Mouse (Mus musculus) intestine, embryonic 14.5 days (tissue): ENCODE data around the gene Wscd2. TPM values are rescaled to one million over a fixed set of nuclear protein-coding genes. Genes with fewer than 3 reads are reported as not detected.

Source experiments
- ATAC-seq: fragments of 200-750 bp; cut with Nextera tagmentation; replicated peaks from 2 replicates; pipeline ENCODE4 v1.8.0; 2017; ENCODE audit warnings: low read depth, moderate number of reproducible peaks, moderate TSS enrichment, moderate library complexity; ENCODE audit not compliant: low FRiP score, low TSS enrichment
- DNase-seq: peaks from one replicate; pipeline ENCODE4 v3.0.0-alpha.2; 2018; ENCODE audit warnings: low spot score
- H3K27ac ChIP-seq: fragments of 300-500 bp; sonication (generic); 2 replicates; pipeline ENCODE4 v1.5.1; 2014; ENCODE audit warnings: low read depth, mild to moderate bottlenecking, control low read depth
- H3K27me3 ChIP-seq: fragments of 300-500 bp; sonication (generic); replicated peaks from 2 replicates; pipeline ENCODE4 v1.6.1; 2014; ENCODE audit warnings: low read length, control low read depth; ENCODE audit not compliant: control insufficient read depth, insufficient read depth
- H3K36me3 ChIP-seq: fragments of 300-500 bp; sonication (generic); 2 replicates; pipeline ENCODE4 v1.6.1; 2014; ENCODE audit warnings: low read length, control low read depth; ENCODE audit not compliant: control insufficient read depth, insufficient read depth
- H3K4me1 ChIP-seq: fragments of 300-500 bp; sonication (generic); replicated peaks from 2 replicates; pipeline ENCODE4 v1.6.1; 2014; ENCODE audit warnings: low read length, control low read depth, mixed read lengths; ENCODE audit not compliant: control insufficient read depth, insufficient read depth
- H3K4me2 ChIP-seq: fragments of 300-500 bp; sonication (generic); 2 replicates; pipeline ENCODE4 v1.6.1; 2014; ENCODE audit warnings: low read length
- H3K4me3 ChIP-seq: fragments of 300-500 bp; sonication (generic); 2 replicates; pipeline ENCODE4 v1.5.1; 2014; ENCODE audit warnings: low read depth, low read length, control low read depth, mixed read lengths
- H3K9ac ChIP-seq: fragments of 300-500 bp; sonication (generic); 2 replicates; pipeline ENCODE4 v1.6.1; 2014; ENCODE audit warnings: mild to moderate bottlenecking, low read length
- H3K9me3 ChIP-seq: fragments of 300-500 bp; sonication (generic); 2 replicates; pipeline ENCODE4 v1.6.1; 2016; ENCODE audit warnings: low read length, control low read depth; ENCODE audit not compliant: control insufficient read depth
- WGBS: fragments of 180-500 bp; shearing (Covaris S2); extraction: QIAGEN DNeasy Blood & Tissue Kit; methylation state at CpG from one replicate; pipeline ENCODE4 v1.1.7; 2014; 5-methylcytosine and 5-hydroxymethylcytosine counted together
- polyA plus RNA-seq: library from polyadenylated mRNA; unstranded; fragments of >200 nt; fragmentation: Nextera tagmentation; extraction: Ambion mirVana; gene quantifications from 2 replicates; pipeline ENCODE4 v1.2.1, GENCODE M21; 2014

Gene Wscd2
- polyA plus RNA-seq, 1 experiment from 2014 or later: 6.6 TPM

GRCm38 (mm10) chr5:113626352-113626751, 136.2 kb downstream of the Wscd2 start:
- no peak overlapping the region for H3K27ac ChIP-seq
- peaks cover 15% of the 10 kb centered on the region; the same call in 1 of the 2 replicates for H3K4me1 ChIP-seq
- H3K36me3 ChIP-seq: no peaks in the 10 kb centered on the region
- H3K9me3 ChIP-seq: no peaks in the 10 kb centered on the region
- H3K9ac ChIP-seq: no peak overlapping the region
- no peak for DNase-seq
- 70% methylated on average over 8 of the region's 8 CpGs for WGBS
- no peak overlapping the region for H3K4me2 ChIP-seq
- no peak for ATAC-seq
- no peaks in the 10 kb centered on the region for H3K27me3 ChIP-seq
- H3K4me3 ChIP-seq: no peak overlapping the region

- WGBS: 82% methylated on average over 5 of the region's 5 CpGs
- H3K9me3 ChIP-seq: no peaks in the 10 kb centered on the region
- no peak for DNase-seq
- H3K27ac ChIP-seq: no peak overlapping the region
- no peaks in the 10 kb centered on the region for H3K36me3 ChIP-seq
- H3K4me1 ChIP-seq: peaks cover 15% of the 10 kb centered on the region; the same call in 1 of the 2 replicates
- no peak overlapping the region for H3K4me2 ChIP-seq
- ATAC-seq: no peak
- H3K4me3 ChIP-seq: no peak overlapping the region
- no peak overlapping the region for H3K9ac ChIP-seq
- no peaks in the 10 kb centered on the region for H3K27me3 ChIP-seq
Observed at GRCm38 (mm10) chr5:113626991-113627390, 136.9 kb downstream of the Wscd2 start.

- no peaks in the 10 kb centered on the region for H3K9me3 ChIP-seq
- no peaks in the 10 kb centered on the region for H3K36me3 ChIP-seq
- H3K9ac ChIP-seq: no peak overlapping the region
- H3K27ac ChIP-seq: no peak overlapping the region
- no peak overlapping the region for H3K4me2 ChIP-seq
- H3K27me3 ChIP-seq: no peaks in the 10 kb centered on the region
- H3K4me3 ChIP-seq: no peak overlapping the region
- no peak for DNase-seq
- ATAC-seq: 0 out of 2 replicates have a peak, but pooled peaks have one; percentile 28
- peaks cover 19% of the 10 kb centered on the region; the same call in 1 of the 2 replicates for H3K4me1 ChIP-seq
- 35% methylated on average over 11 of the region's 11 CpGs for WGBS
Observed at GRCm38 (mm10) chr5:113627820-113628437, 137.8 kb downstream of the Wscd2 start.

DNA sequence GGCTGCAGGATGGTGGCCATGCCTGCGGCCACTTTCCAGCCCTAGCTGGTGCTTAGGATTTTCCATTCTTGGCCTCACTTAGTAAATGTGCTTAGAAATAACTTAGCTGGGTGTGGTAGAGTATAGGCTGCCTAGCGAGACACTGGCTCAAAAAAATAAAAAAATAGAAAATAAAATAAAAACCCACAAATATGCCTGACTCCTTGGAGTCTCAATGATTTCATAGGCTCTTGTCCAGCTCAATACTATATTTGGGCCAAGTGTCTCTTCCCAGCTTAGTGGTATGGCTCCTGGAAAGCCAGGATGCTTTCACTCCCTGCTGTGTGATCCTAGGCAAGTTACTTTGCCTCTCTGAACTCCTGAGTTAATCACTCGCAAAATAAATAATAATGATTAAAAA, 139.1 kb downstream of the Wscd2 start:
- H3K27me3 ChIP-seq: no peaks in the 10 kb centered on the region
- H3K27ac ChIP-seq: no peak overlapping the region
- no peaks in the 10 kb centered on the region for H3K9me3 ChIP-seq
- H3K4me2 ChIP-seq: no peak overlapping the region
- H3K4me1 ChIP-seq: peaks cover 32% of the 10 kb centered on the region
- no peak overlapping the region for H3K9ac ChIP-seq
- DNase-seq (no peak), ATAC-seq (no peak)
- H3K4me3 ChIP-seq: no peak overlapping the region
- 87% methylated on average over 3 of the region's 3 CpGs for WGBS
- no peaks in the 10 kb centered on the region for H3K36me3 ChIP-seq

DNA sequence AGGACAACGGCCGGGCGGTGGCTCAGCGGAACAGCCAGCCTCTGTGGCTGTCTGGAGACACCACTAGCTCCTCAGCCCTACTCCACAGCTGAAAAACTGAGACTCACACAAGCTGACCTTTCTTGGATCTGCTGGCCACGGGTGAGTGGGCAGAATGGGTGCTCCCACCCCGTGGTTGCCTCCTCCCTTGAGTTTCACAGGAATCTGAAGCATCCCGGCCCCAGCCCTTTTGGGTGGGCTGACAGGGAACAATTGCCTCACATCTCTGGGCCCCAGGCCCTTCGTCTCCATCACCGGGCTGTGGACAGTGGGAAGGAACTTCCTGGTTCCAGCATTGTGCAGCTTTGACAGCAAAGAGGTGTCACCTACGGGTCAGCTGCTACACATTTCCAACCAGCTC, 140.0 kb downstream of the Wscd2 start:
- H3K9me3 ChIP-seq: no peaks in the 10 kb centered on the region
- H3K4me2 ChIP-seq: no peak overlapping the region
- no peak for DNase-seq
- H3K27ac ChIP-seq: no peak overlapping the region
- H3K36me3 ChIP-seq: no peaks in the 10 kb centered on the region
- peaks cover 35% of the 10 kb centered on the region for H3K4me1 ChIP-seq
- ATAC-seq: no peak
- no peak overlapping the region for H3K4me3 ChIP-seq
- WGBS: 59% methylated on average over 10 of the region's 10 CpGs
- no peak overlapping the region for H3K9ac ChIP-seq
- H3K27me3 ChIP-seq: no peaks in the 10 kb centered on the region

- peaks cover 25% of the 10 kb centered on the region for H3K4me1 ChIP-seq
- WGBS: 14% methylated on average over 9 of the region's 9 CpGs
- H3K27me3 ChIP-seq: no peaks in the 10 kb centered on the region
- H3K9me3 ChIP-seq: no peaks in the 10 kb centered on the region
- no peak overlapping the region for H3K27ac ChIP-seq
- H3K4me2 ChIP-seq: no peak overlapping the region
- no peak overlapping the region for H3K9ac ChIP-seq
- ATAC-seq (no peak), DNase-seq (no peak)
- H3K36me3 ChIP-seq: no peaks in the 10 kb centered on the region
- H3K4me3 ChIP-seq: no peak overlapping the region
Observed at GRCm38 (mm10) chr5:113633037-113633714, 143.0 kb downstream of the Wscd2 start.

DNA sequence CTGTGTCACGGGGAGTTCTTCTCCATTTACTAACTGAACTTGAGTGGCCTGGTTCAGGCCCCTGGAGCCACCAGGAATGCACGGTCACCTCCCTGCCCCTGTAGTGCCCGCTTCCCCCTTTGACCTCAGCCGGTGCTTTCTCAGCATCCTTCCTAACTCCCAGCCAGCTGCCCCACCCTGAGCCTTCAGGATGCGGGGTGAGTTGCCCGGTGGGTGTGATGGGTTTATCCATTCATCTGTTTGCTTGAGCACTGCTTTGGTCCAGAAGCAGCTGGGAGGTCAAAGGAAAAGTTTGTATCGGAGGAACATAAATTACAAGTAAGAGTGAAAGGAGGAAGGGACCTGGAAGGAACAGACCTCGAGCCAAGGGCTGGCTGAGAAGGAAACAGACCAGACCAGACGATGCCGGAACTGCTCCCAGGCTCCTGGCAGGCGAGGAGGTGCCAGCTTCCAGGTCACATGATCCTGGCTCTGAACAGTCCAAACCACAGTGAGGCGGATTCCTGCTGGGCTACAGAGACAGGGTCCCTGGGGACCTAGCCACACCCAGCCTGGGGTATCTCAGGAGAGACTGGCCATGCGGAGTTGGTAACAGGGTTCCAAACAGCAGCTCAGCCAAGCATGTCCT, 144.0 kb downstream of the Wscd2 start:
- DNase-seq (no peak), ATAC-seq (no peak)
- WGBS: 38% methylated on average over 13 of the region's 13 CpGs
- Histone ChIP-seq H3K9ac (no peak overlapping the region), H3K27ac (no peak overlapping the region), H3K36me3 (no peaks in the 10 kb centered on the region), H3K4me1 (peaks cover 23% of the 10 kb centered on the region), H3K9me3 (no peaks in the 10 kb centered on the region), H3K4me3 (no peak overlapping the region), H3K27me3 (no peaks in the 10 kb centered on the region), H3K4me2 (no peak overlapping the region)

- Histone ChIP-seq H3K4me3 (no peak overlapping the region), H3K27me3 (no peaks in the 10 kb centered on the region), H3K9ac (no peak overlapping the region), H3K4me1 (peaks cover 22% of the 10 kb centered on the region), H3K27ac (no peak overlapping the region), H3K9me3 (no peaks in the 10 kb centered on the region), H3K36me3 (no peaks in the 10 kb centered on the region), H3K4me2 (no peak overlapping the region)
- no peak for DNase-seq
- ATAC-seq: no peak
- WGBS: 78% methylated on average over 7 of the region's 7 CpGs
Observed at GRCm38 (mm10) chr5:113634887-113635610, 144.9 kb downstream of the Wscd2 start.
